Mouse (Mus musculus) CH12.LX (cell line): ENCODE measurements around the gene Hcrtr1. TPM values are rescaled to one million over a fixed set of nuclear protein-coding genes. Genes with fewer than 3 reads are reported as not detected.

Experiments
- DNase-seq: peaks from one replicate; pipeline ENCODE4 v3.0.0-alpha.2; 2013; ENCODE audit errors: extremely low read depth
- H3K27ac ChIP-seq: 2 replicates; pipeline ENCODE4 v1.5.1; 2012; ENCODE audit warnings: low read depth, mild to moderate bottlenecking, control low read depth, moderate library complexity; ENCODE audit not compliant: insufficient read depth
- H3K27me3 ChIP-seq: replicated peaks from 2 replicates; pipeline ENCODE3; 2012; ENCODE audit warnings: inconsistent platforms
- H3K36me3 ChIP-seq, 2 experiments: replicated peaks in 1 of 2; 2 replicates each; pipeline versions ENCODE3 to v1.6.1; 2012; ENCODE audit warnings: inconsistent platforms in 1 of 2, low read length in 1 of 2, mild to moderate bottlenecking in 1 of 2, mixed read lengths in 1 of 2, moderate library complexity in 1 of 2; ENCODE audit not compliant: control insufficient read depth in 1 of 2, insufficient read depth in 1 of 2
- H3K4me1 ChIP-seq, 2 experiments: 2 replicates each; pipeline ENCODE4 v1.6.1; 2012; ENCODE audit warnings: inconsistent platforms in 1 of 2, moderate library complexity in 1 of 2; ENCODE audit not compliant: insufficient read depth in 2 of 2, control insufficient read depth in 1 of 2
- H3K4me2 ChIP-seq: 2 replicates; pipeline ENCODE4 v1.6.1; 2012; ENCODE audit warnings: low read depth, mild to moderate bottlenecking, control low read depth; ENCODE audit not compliant: poor library complexity, insufficient read depth, severe bottlenecking
- H3K4me3 ChIP-seq, 3 experiments: fragments of 150-350 bp in 1 of 3; sonication (generic) in 1 of 3; replicated peaks in 1 of 3; 2 replicates each; pipeline versions ENCODE3 to v1.5.1; 2011 to 2012; ENCODE audit warnings: low read depth in 2 of 3, low read length in 2 of 3, mild to moderate bottlenecking in 2 of 3, moderate library complexity in 2 of 3, control low read depth in 1 of 3, improper control_type of control experiment in 1 of 3, inconsistent platforms in 1 of 3, mixed read lengths in 1 of 3; ENCODE audit not compliant: poor library complexity in 1 of 3
- H3K79me2 ChIP-seq: replicated peaks from 2 replicates; pipeline ENCODE4 v1.6.1; 2012; ENCODE audit warnings: mild to moderate bottlenecking, moderate library complexity; ENCODE audit not compliant: control insufficient read depth, poor library complexity, insufficient read depth, severe bottlenecking; ENCODE audit errors: extremely low read depth
- H3K9ac ChIP-seq: 2 replicates; pipeline ENCODE4 v1.6.1; 2012; ENCODE audit warnings: low read depth, mild to moderate bottlenecking, control low read depth, moderate library complexity; ENCODE audit not compliant: insufficient read depth
- H3K9me3 ChIP-seq: replicated peaks from 2 replicates; pipeline ENCODE3; 2012; ENCODE audit warnings: low read length, inconsistent platforms, mixed read lengths
- CHD1 ChIP-seq: IDR thresholded peaks from 2 replicates; pipeline ENCODE4 v1.6.1; 2012; ENCODE audit warnings: low read depth, low read length, improper control_type of control experiment, inconsistent platforms
- CTCF ChIP-seq, 2 experiments: IDR thresholded peaks in 1 of 2; conservative IDR thresholded peaks in 1 of 2; 2 replicates each; pipeline ENCODE4 v1.5.1; 2011 to 2012; ENCODE audit warnings: low read depth in 2 of 2, low read length in 2 of 2, improper control_type of control experiment in 1 of 2, inconsistent platforms in 1 of 2, mild to moderate bottlenecking in 1 of 2, moderate library complexity in 1 of 2
- ELF1 ChIP-seq: IDR thresholded peaks from 2 replicates; pipeline ENCODE4 v1.6.1; 2014; ENCODE audit warnings: low read depth, mild to moderate bottlenecking, inconsistent platforms, low read length, improper control_type of control experiment
- EP300 ChIP-seq: IDR thresholded peaks from 2 replicates; pipeline ENCODE4 v1.6.1; 2011; ENCODE audit warnings: low read length, improper control_type of control experiment
- ETS1 ChIP-seq: conservative IDR thresholded peaks from 2 replicates; pipeline ENCODE4 v1.6.1; 2012; ENCODE audit warnings: low read depth, mild to moderate bottlenecking, inconsistent platforms, low read length, improper control_type of control experiment, moderate library complexity
- HCFC1 ChIP-seq: IDR thresholded peaks from 2 replicates; pipeline ENCODE4 v1.6.1; 2012; ENCODE audit warnings: low read depth, mild to moderate bottlenecking, inconsistent platforms, low read length, improper control_type of control experiment
- IRF4 ChIP-seq: IDR thresholded peaks from 2 replicates; pipeline ENCODE4 v1.6.1; 2014; ENCODE audit warnings: low read depth, mild to moderate bottlenecking, inconsistent platforms, low read length, improper control_type of control experiment
- JUN ChIP-seq: IDR thresholded peaks from 2 replicates; pipeline ENCODE4 v1.6.1; 2011; ENCODE audit warnings: low read depth, mild to moderate bottlenecking, low read length, improper control_type of control experiment, moderate library complexity; ENCODE audit not compliant: insufficient read depth
- JUND ChIP-seq: conservative IDR thresholded peaks from 2 replicates; pipeline ENCODE4 v1.6.1; 2011; ENCODE audit warnings: low read depth, low read length, improper control_type of control experiment
- MAFK ChIP-seq: IDR thresholded peaks from 2 replicates; pipeline ENCODE4 v1.6.1; 2011; ENCODE audit warnings: low read length, improper control_type of control experiment; ENCODE audit not compliant: insufficient replicate concordance
- MXI1 ChIP-seq: IDR thresholded peaks from 2 replicates; pipeline ENCODE4 v1.6.1; 2011; ENCODE audit warnings: mild to moderate bottlenecking, low read depth, low read length, improper control_type of control experiment
- POLR2A ChIP-seq: IDR thresholded peaks from 2 replicates; pipeline ENCODE4 v1.6.1; 2011; ENCODE audit warnings: low read depth, mild to moderate bottlenecking, improper control_type of control experiment, low read length
- POLR2AphosphoS2 ChIP-seq: IDR thresholded peaks from 2 replicates; pipeline ENCODE4 v1.6.1; 2011; ENCODE audit warnings: low read depth, low read length, improper control_type of control experiment
- RAD21 ChIP-seq: IDR thresholded peaks from 2 replicates; pipeline ENCODE4 v1.6.1; 2011; ENCODE audit warnings: low read depth, mild to moderate bottlenecking, low read length, improper control_type of control experiment, moderate library complexity
- TCF12 ChIP-seq: IDR thresholded peaks from 2 replicates; pipeline ENCODE4 v1.6.1; 2014; ENCODE audit warnings: low read depth, mild to moderate bottlenecking, inconsistent platforms, low read length, improper control_type of control experiment
- UBTF ChIP-seq: IDR thresholded peaks from 2 replicates; pipeline ENCODE4 v1.6.1; 2012; ENCODE audit warnings: low read depth, mild to moderate bottlenecking, inconsistent platforms, low read length, improper control_type of control experiment, moderate library complexity
- USF1 ChIP-seq: IDR thresholded peaks from 2 replicates; pipeline ENCODE4 v1.6.1; 2014; ENCODE audit warnings: low read depth, mild to moderate bottlenecking, inconsistent platforms, low read length, improper control_type of control experiment
- USF2 ChIP-seq: conservative IDR thresholded peaks from 2 replicates; pipeline ENCODE4 v1.6.1; 2011; ENCODE audit warnings: low read depth, low read length, improper control_type of control experiment
- ZC3H11A ChIP-seq: IDR thresholded peaks from 2 replicates; pipeline ENCODE4 v1.6.1; 2012; ENCODE audit warnings: low read depth, mild to moderate bottlenecking, inconsistent platforms, low read length, improper control_type of control experiment
- ZKSCAN1 ChIP-seq: IDR thresholded peaks from 2 replicates; pipeline ENCODE4 v1.6.1; 2012; ENCODE audit warnings: low read depth, inconsistent platforms, low read length, improper control_type of control experiment, borderline replicate concordance
- ZMIZ1 ChIP-seq: IDR thresholded peaks from 2 replicates; pipeline ENCODE4 v1.6.1; 2012; ENCODE audit warnings: low read depth, mild to moderate bottlenecking, inconsistent platforms, low read length, improper control_type of control experiment
- ZNF384 ChIP-seq: IDR thresholded peaks from 2 replicates; pipeline ENCODE4 v1.6.1; 2012; ENCODE audit warnings: low read depth, low read length, improper control_type of control experiment, inconsistent platforms
- dilution Hi-C: fragments of 300-500 bp; cut with MboI; formaldehyde crosslinking; loops from 2 replicates; pipeline ENCODE4 v1.14.3; 2020; ENCODE audit warnings: low sequenced_read_pairs; ENCODE audit not compliant: extremely low pct_unique_long_range_greater_than_20kb, extremely low pct_ligation_motif_present
- in situ Hi-C: fragments of 300-500 bp; cut with MboI; formaldehyde crosslinking; loops from 3 replicates; pipeline ENCODE4 v1.14.3; 2019; ENCODE audit warnings: low sequenced_read_pairs, low pct_ligation_motif_present, low pct_unique_long_range_greater_than_20kb, mixed read lengths
- polyA plus RNA-seq: library from polyadenylated mRNA; unstranded; fragments of >175 nt; gene quantifications from 2 replicates; pipeline ENCODE4 v1.2.1, GENCODE M21; 2012; ENCODE audit warnings: low read depth; ENCODE audit not compliant: insufficient read length
- total RNA-seq, 2 experiments: library from RNA; depleted of rRNA; stranded (reverse); fragments of 300-350 nt in 1 of 2; fragments of >200 nt in 1 of 2; gene quantifications; 2 replicates each; pipeline ENCODE4 v1.2.3; 2012 to 2014

Gene Hcrtr1
- total and polyA plus RNA-seq, 3 experiments: not detected

- peaks cover 86% of the 10 kb centered on the region for H3K27me3 ChIP-seq
- no peak for DNase-seq
- peaks cover 3 to 4% of the 10 kb centered on the region in 2 experiments; a peak in 2 of 4 replicates for H3K4me1 ChIP-seq
- no peaks in the 10 kb centered on the region for H3K9me3 ChIP-seq
- no peak overlapping the region for H3K9ac ChIP-seq
- H3K4me2 ChIP-seq: no peak overlapping the region
- no peak overlapping the region for H3K4me3 ChIP-seq
- H3K79me2 ChIP-seq: no peaks in the 10 kb centered on the region
- dilution Hi-C loops: no loop called here
- no peaks in the 10 kb centered on the region for H3K36me3 ChIP-seq
- no peak overlapping the region for H3K27ac ChIP-seq
- TF ChIP-seq POLR2A: no peak
- TF ChIP-seq EP300: no peak
- no peak for TF ChIP-seq POLR2AphosphoS2
- no peak for TF ChIP-seq RAD21
- no peak for TF ChIP-seq HCFC1
- no peak for TF ChIP-seq ZC3H11A
- no peak for TF ChIP-seq TCF12
- TF ChIP-seq ZNF384: no peak
- no peak for TF ChIP-seq MXI1
- no peak for TF ChIP-seq ZMIZ1
- no peak for TF ChIP-seq JUND
- TF ChIP-seq ELF1: no peak
- no peak for TF ChIP-seq USF1
- no peak for TF ChIP-seq CTCF (conservative IDR thresholded peaks at IDR 0.05 in 1 of 2, IDR thresholded peaks at IDR 0.05 in 1 of 2; ENCODE audit: low read depth in 2 of 2, low read length in 2 of 2)
- TF ChIP-seq CHD1: no peak
- TF ChIP-seq MAFK: no peak
- no peak for TF ChIP-seq ZKSCAN1
- TF ChIP-seq, all 38 proteins: peak for 0
- in situ Hi-C loops: no loop called here
These were observed 38.4 kb upstream of the Hcrtr1 start for GRCm38 (mm10) chr4:130177536-130177935.

- Histone ChIP-seq H3K9me3 (no peaks in the 10 kb centered on the region), H3K27me3 (peaks cover 86% of the 10 kb centered on the region), H3K27ac (no peak overlapping the region), H3K4me2 (no peak overlapping the region), H3K4me3 (no peak overlapping the region), H3K9ac (no peak overlapping the region), H3K4me1 (peaks cover 3 to 4% of the 10 kb centered on the region in 2 experiments; a peak in 2 of 4 replicates), H3K36me3 (no peaks in the 10 kb centered on the region)
- in situ Hi-C loops: no loop called here
- DNase-seq: no peak
- TF ChIP-seq IRF4: no peak
- no peak for TF ChIP-seq ELF1
- no peak for TF ChIP-seq ZC3H11A
- TF ChIP-seq ETS1: no peak
- no peak for TF ChIP-seq UBTF
- no peak for TF ChIP-seq JUN
- TF ChIP-seq USF2: no peak
- TF ChIP-seq, all 38 proteins: peak for 0
- dilution Hi-C loops: no loop called here
- H3K79me2 ChIP-seq: no peaks in the 10 kb centered on the region
These were observed 37.9 kb upstream of the Hcrtr1 start for GRCm38 (mm10) chr4:130177087-130177486.
